Mouse (Mus musculus) T-helper 1 cell (primary cell): Measurements from ENCODE around the gene Ints5.

Source experiments
- in situ Hi-C: fragments of 300-600 bp; cut with MboI, MseI; formaldehyde crosslinking; loops from one replicate; pipeline ENCODE4 v1.15.1; 2025; ENCODE audit warnings: high pct_unique_total_duplicates

Gene Ints5

DNA sequence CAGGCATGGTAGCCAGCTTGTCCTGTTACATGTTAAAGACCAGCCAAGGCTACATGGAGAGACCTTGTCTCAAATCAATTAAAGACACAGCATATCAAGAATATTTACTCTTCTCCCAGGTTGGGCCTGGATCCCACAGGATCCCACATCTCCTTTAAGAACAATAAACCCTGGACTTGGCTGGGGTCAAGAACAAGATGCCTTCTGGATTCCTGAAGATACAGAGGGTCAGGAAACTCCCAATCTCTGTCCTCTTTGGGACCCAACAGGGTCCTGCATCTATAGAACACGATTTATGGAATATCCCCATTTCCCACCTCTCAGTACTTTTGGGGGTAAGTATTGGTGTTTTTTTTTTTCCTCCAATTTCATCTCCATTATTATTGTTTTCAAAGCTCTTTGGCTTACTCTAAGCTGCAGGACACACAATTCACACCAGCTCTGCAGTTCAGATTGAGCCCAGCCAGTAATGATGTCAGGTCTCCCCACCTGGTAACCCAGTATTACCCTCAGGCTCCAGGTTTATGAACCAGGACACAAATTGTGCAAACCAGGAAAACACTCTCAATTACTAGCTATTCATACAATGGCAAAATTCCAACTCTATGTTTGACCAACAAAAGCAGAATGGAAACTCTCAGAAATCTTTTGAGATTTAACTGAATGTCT lies 5.8 kb upstream of the Ints5 start:
- in situ Hi-C loops: no loop called here

DNA sequence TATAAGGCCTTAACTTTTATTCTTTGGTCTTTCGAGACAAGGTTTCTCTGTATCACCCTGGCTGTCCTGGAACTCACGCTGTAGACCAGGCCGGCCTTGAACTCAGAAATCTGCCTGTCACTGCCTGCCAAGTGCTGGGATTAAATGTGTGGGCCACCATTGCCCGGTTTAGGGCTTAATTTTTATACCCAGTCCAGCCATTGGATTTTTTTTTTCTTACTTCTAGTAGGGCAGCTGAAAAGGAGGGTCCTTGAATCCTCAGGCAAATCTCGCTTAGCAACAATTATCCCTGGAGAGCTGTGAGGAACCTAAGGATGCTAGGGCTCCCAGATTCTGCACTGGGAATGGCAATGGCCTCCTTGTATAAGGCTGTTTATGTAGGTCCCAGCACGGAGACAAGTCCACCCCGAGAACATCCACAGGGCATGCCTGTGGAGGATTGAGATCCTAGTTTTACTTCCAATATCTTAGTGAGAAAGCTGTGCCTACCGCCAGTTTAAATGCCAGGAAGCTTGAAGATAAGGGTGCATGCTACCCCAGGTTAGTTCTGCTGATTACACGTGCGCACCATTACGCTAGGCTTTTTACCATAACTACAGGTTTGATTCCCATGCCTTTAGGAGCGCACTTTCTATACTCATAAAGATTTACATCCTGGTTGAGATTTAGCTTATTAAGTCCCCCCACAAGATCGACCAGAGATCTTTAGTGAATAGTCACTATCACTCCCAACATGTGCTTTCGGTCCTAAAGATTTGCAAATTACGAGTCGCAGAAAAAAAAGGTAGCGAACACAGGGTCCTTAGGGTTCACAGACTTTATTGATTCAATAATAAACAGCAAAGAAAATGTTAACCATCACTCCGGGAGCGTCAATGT lies 5.0 kb upstream of the Ints5 start:
- in situ Hi-C loops: no loop called here

- in situ Hi-C loops: no loop called here
These were observed 4.1 kb upstream of the Ints5 start, which contains the start of the genes 1810009A15Rik and Gm49416 for GRCm38 (mm10) chr19:8888511-8889385. TSS of gene 1810009A15Rik (plus strand) at chr19:8888853. TSS of gene Gm49416 (plus strand) at chr19:8888926.

DNA sequence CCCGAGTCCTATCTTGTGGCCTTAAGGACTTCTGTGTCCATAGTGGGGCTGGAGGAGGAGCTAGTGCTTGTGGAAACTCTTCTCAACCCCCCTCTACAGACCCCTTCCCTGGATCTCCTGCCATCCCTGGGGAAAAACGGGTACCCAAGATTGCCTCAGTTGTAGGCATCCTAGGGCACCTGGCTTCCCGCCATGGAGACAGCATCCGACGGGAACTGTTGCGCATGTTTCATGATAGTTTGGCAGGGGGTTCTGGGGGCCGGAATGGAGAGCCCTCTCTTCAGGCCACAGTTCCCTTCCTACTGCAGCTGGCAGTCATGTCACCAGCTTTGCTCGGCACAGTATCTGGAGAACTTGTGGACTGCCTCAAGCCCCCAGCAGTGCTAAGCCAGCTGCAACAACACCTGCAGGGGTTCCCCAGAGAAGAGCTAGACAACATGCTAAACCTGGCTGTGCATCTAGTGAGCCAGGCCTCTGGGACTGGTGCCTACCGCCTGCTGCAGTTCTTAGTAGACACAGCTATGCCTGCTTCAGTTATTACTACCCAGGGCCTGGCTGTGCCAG lies 2.7 kb downstream of the Ints5 start:
- in situ Hi-C loops: loop anchor here (5.0 kb wide), 2 partner anchors 78 to 168 kb away; partner anchors contain the start of gene Ttc9c

GRCm38 (mm10) chr19:8896231-8896630 lies 3.4 kb downstream of the Ints5 start:
- in situ Hi-C loops: loop anchor here (5.0 kb wide), 2 partner anchors 79 to 169 kb away; partner anchors contain the start of gene Ttc9c

GRCm38 (mm10) chr19:8897211-8897864 lies 4.5 kb downstream of the Ints5 start:
- in situ Hi-C loops: loop anchor here (5.0 kb wide), 2 partner anchors 80 to 170 kb away; partner anchors contain the start of gene Ttc9c

GRCm38 (mm10) chr19:8897865-8898495 lies 5.2 kb downstream of the Ints5 start, which contains the start of gene Ganab:
TSS of gene Ganab (plus strand) at chr19:8898071.
- in situ Hi-C loops: loop anchor here (5.0 kb wide), 2 partner anchors 81 to 171 kb away; partner anchors contain the start of gene Ttc9c

DNA sequence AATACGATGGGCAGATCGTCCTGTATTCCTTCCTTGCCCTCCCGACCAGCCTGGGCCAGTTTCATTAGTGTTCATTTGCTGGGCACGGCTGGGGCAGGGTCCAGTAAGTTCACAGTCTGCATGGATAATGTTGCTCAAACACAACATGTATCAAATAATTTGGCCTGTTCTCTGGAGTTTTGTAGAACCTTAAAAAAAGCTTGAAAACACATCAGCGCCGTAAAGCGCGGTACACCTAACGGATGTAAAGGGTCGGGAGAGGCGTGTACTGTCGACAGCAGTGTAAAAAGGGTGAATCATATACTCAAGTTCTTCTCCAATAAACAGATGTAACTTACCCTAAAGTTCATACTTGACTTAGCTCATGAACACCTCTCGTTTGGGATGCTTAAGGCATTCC lies 5.8 kb downstream of the Ints5 start:
- in situ Hi-C loops: loop anchor here (5.0 kb wide), 2 partner anchors 81 to 171 kb away; partner anchors contain the start of gene Ttc9c

DNA sequence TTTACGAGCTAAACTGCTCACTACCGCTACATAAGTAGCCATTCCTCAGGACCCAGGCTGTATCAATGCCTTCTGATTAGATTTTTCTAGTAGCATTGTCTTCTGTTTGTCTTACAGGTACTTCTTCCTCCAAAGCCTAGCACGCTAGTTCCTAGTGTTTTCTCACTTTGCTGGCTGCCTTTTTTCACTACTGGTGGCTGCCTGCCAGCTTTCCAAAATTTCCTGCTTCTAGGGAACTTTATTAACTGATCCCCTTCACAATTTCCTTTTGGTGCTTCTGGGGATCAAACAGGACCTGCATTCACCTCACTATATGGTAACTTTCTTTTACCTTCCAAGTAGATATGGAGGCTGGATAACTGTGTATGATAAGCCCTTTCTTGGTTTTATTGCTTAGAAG lies 6.3 kb downstream of the Ints5 start:
- in situ Hi-C loops: loop anchor here (5.0 kb wide), 2 partner anchors 82 to 172 kb away; partner anchors contain the start of gene Ttc9c

GRCm38 (mm10) chr19:8903412-8903811 lies 10.6 kb downstream of the Ints5 start:
- in situ Hi-C loops: loop anchor here (10.0 kb wide), 1 partner anchor 1869 kb away; the partner anchor contains the start of gene Stip1

- in situ Hi-C loops: loop anchor here (10.0 kb wide), 1 partner anchor 1874 kb away; the partner anchor contains the start of gene Stip1
These were observed 15.7 kb downstream of the Ints5 start for GRCm38 (mm10) chr19:8908531-8908930.

- in situ Hi-C loops: loop anchor here (10.0 kb wide), 1 partner anchor 1687 kb away; no protein-coding TSS in a partner anchor
These were observed 19.0 kb downstream of the Ints5 start for GRCm38 (mm10) chr19:8911810-8912209.

DNA sequence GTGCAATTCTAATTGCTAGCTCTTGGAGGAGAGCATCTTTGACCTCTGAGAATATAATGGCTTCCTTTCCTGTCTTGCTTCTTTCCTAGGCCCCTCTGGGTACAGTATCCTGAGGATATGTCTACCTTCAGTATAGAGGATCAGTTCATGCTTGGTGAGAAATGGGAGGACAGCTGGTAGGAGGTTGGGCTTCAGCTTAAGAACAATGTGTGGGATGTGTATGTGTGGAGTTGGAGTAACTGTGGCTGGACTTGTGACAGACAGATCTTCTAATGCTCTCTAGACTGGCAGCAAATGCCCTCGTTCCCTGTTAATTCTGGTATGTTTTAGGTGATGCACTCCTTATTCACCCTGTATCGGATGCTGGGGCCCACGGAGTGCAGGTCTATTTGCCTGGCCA lies 21.4 kb downstream of the Ints5 start:
- in situ Hi-C loops: loop anchor here (10.0 kb wide), 1 partner anchor 1689 kb away; no protein-coding TSS in a partner anchor

GRCm38 (mm10) chr19:8919000-8919399 lies 26.2 kb downstream of the Ints5 start:
- in situ Hi-C loops: loop anchor here (10.0 kb wide), 1 partner anchor 1694 kb away; no protein-coding TSS in a partner anchor

GRCm38 (mm10) chr19:8919684-8920072 lies 26.9 kb downstream of the Ints5 start:
- in situ Hi-C loops: loop anchor here (10.0 kb wide), 1 partner anchor 1695 kb away; no protein-coding TSS in a partner anchor

DNA sequence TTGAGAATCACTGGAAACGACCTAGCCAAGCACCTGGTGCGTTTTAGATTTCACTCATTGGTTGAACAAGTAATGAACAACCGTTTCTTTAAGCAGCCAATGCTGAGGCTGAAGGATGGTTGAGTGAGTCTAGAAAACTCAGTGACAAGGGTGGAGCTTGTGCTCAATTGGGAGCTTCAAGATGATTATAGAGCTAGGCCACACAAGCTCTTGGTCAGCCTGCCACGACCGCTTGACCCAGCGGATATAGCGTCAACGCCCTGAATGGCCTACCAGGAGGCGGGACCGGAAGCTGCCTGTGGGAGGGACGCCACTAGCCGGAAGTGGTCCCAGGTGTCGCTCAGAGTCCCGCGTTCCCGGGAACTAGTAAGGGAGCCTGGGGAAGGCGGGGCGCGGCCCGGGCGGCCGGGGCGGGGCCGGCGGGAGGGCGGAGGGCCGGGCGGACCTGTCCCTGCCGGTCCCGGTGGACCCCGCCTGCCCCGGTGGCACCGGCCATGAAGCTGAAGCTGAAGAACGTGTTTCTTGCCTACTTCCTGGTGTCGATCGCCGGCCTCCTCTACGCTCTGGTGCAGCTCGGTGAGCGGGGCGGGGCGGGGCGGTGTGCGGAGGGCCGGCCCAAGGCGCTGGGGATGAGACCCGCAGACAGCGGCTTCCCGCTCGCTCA lies 27.4 kb downstream of the Ints5 start, which contains the start of gene B3gat3:
Gene B3gat3, plus strand, starts transcription at position 302 of the 664 bp plus-strand sequence.
- in situ Hi-C loops: no loop called here

DNA sequence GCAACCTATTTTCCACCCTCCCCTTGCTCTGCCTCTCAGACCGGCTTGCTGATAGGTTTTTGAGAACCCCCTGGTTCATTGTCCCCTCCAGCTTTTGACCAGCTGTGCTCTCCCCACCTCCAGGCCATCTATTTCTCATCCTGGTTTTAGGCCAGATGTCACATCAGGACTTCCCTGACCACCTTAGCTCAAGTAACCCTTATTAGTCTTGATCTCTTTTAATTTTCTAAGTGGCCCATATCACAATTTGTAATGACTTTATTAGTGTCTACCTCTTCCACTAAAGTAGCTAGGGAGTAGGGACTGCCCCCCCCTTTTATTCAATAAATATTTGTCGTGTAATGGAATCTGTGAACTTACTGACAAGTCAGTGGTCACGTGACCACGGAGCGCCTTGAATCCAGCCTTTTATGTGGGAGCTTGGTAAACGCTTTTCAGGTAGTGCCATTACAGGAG lies 28.1 kb downstream of the Ints5 start:
- in situ Hi-C loops: no loop called here

GRCm38 (mm10) chr19:8921741-8922140 lies 28.9 kb downstream of the Ints5 start:
- in situ Hi-C loops: no loop called here

- in situ Hi-C loops: no loop called here
These were observed 34.0 kb downstream of the Ints5 start for GRCm38 (mm10) chr19:8926766-8927165.
